Mouse (Mus musculus): ENCODE data around the gene Stub1. TPM values are rescaled to one million over a fixed set of nuclear protein-coding genes. Genes with fewer than 3 reads are reported as not detected.

Gene Stub1
- polyA plus RNA-seq, 1 experiment from 2014 or later = 322 TPM

DNA sequence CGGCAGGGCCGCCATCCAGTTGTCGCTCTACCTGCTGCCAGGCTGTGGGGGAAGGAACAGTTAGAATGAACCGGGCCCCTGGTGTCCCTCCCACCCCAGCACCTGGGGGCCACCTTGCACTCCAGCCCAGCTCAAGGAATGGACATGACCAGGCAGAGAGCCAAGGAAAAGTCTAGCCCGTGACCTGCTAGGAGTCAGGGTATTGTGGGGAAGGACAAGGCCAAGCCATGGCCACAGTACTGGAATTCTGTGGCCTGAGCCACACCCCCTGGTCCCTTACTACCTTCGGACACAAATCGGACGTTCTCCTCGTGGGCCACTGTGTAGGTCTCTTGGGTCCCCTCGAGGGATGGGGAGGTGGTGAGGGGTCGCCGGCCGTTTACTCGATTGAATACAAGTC is 31.1 kb upstream of the Stub1 start:
- WGBS = 91% methylated on average over 14 of the region's 14 CpGs
- Histone ChIP-seq H3K27ac (ENCODE audit: low read depth, low read length) (no peak overlapping the region), H3K4me3 (ENCODE audit: low read depth, low read length) (no peak overlapping the region), H3K9ac (ENCODE audit: low read length) (no peak overlapping the region), H3K4me1 (replicated peaks; ENCODE audit: control insufficient read depth, insufficient read depth, low read length) (peaks cover 25% of the 10 kb centered on the region), H3K4me2 (ENCODE audit: low read depth, low read length, severe bottlenecking) (no peak overlapping the region), H3K36me3 (ENCODE audit: control insufficient read depth, insufficient read depth, low read length) (no peaks in the 10 kb centered on the region), H3K9me3 (ENCODE audit: control insufficient read depth, low read length) (no peaks in the 10 kb centered on the region), H3K27me3 (ENCODE audit: control insufficient read depth, insufficient read depth, low read length) (no peaks in the 10 kb centered on the region)
- ATAC-seq (replicated peaks; ENCODE audit: low FRiP score) (no peak), DNase-seq (ENCODE audit: low spot score) (no peak)

- no peaks in the 10 kb centered on the region for H3K9me3 ChIP-seq (ENCODE audit: control insufficient read depth, low read length)
- no peaks in the 10 kb centered on the region for H3K27me3 ChIP-seq (ENCODE audit: control insufficient read depth, insufficient read depth, low read length)
- H3K4me3 ChIP-seq (ENCODE audit: low read depth, low read length) = no peak overlapping the region
- no peak overlapping the region for H3K9ac ChIP-seq (ENCODE audit: low read length)
- H3K36me3 ChIP-seq (ENCODE audit: control insufficient read depth, insufficient read depth, low read length) = no peaks in the 10 kb centered on the region
- H3K4me1 ChIP-seq (replicated peaks; ENCODE audit: control insufficient read depth, insufficient read depth, low read length) = peaks cover 23% of the 10 kb centered on the region
- ATAC-seq (replicated peaks; ENCODE audit: low FRiP score) (no peak), DNase-seq (ENCODE audit: low spot score) (no peak)
- H3K4me2 ChIP-seq (ENCODE audit: low read depth, low read length, severe bottlenecking) = no peak overlapping the region
- H3K27ac ChIP-seq (ENCODE audit: low read depth, low read length) = no peak overlapping the region
- WGBS = 96% methylated on average over 6 of the region's 6 CpGs
Observed at GRCm38 (mm10) chr17:25863681-25864080, 30.5 kb upstream of the Stub1 start.

- peak overlapping the region; percentile 76; the same call in 1 of the 2 replicates for H3K27ac ChIP-seq (ENCODE audit: low read depth, low read length)
- H3K4me2 ChIP-seq (ENCODE audit: low read depth, low read length, severe bottlenecking) = peak overlapping the region; percentile 92
- H3K9ac ChIP-seq (ENCODE audit: low read length) = peak overlapping the region; percentile 84
- no peaks in the 10 kb centered on the region for H3K9me3 ChIP-seq (ENCODE audit: control insufficient read depth, low read length)
- 10% methylated on average over 6 of the region's 6 CpGs for WGBS
- H3K27me3 ChIP-seq (ENCODE audit: control insufficient read depth, insufficient read depth, low read length) = no peaks in the 10 kb centered on the region
- peak overlapping the region; percentile 64 for H3K4me3 ChIP-seq (ENCODE audit: low read depth, low read length)
- no peaks in the 10 kb centered on the region for H3K36me3 ChIP-seq (ENCODE audit: control insufficient read depth, insufficient read depth, low read length)
- H3K4me1 ChIP-seq (replicated peaks; ENCODE audit: control insufficient read depth, insufficient read depth, low read length) = peaks cover 14% of the 10 kb centered on the region
- ATAC-seq (replicated peaks; ENCODE audit: low FRiP score) (peak; percentile 49; the same call in 1 of the 2 replicates), DNase-seq (ENCODE audit: low spot score) (no peak)
Observed at GRCm38 (mm10) chr17:25861704-25862612, 28.8 kb upstream of the Stub1 start.

GRCm38 (mm10) chr17:25860832-25861703 is 27.9 kb upstream of the Stub1 start, which contains the start of gene Wdr90:
Gene Wdr90, minus strand, starts transcription at chr17:25861501.
- Histone ChIP-seq H3K27me3 (ENCODE audit: control insufficient read depth, insufficient read depth, low read length) (no peaks in the 10 kb centered on the region), H3K4me3 (ENCODE audit: low read depth, low read length) (peak within 1 kb of the TSS; percentile 64), H3K9me3 (ENCODE audit: control insufficient read depth, low read length) (no peaks in the 10 kb centered on the region), H3K27ac (ENCODE audit: low read depth, low read length) (peak within 1 kb of the TSS; percentile 76), H3K4me2 (ENCODE audit: low read depth, low read length, severe bottlenecking) (peak within 1 kb of the TSS; percentile 92), H3K4me1 (replicated peaks; ENCODE audit: control insufficient read depth, insufficient read depth, low read length) (peaks cover 14% of the 10 kb centered on the region), H3K9ac (ENCODE audit: low read length) (peak within 1 kb of the TSS; percentile 84), H3K36me3 (ENCODE audit: control insufficient read depth, insufficient read depth, low read length) (no peaks in the 10 kb centered on the region)
- peak; percentile 93 for DNase-seq (ENCODE audit: low spot score)
- WGBS = 4% methylated on average over 65 of the region's 65 CpGs
- ATAC-seq (replicated peaks; ENCODE audit: low FRiP score) = peak; percentile 96

- DNase-seq (ENCODE audit: low spot score) (no peak), ATAC-seq (replicated peaks; ENCODE audit: low FRiP score) (no peak)
- Histone ChIP-seq H3K27me3 (ENCODE audit: control insufficient read depth, insufficient read depth, low read length) (no peaks in the 10 kb centered on the region), H3K4me2 (ENCODE audit: low read depth, low read length, severe bottlenecking) (peak overlapping the region; percentile 92), H3K9ac (ENCODE audit: low read length) (peak overlapping the region; percentile 84), H3K36me3 (ENCODE audit: control insufficient read depth, insufficient read depth, low read length) (no peaks in the 10 kb centered on the region), H3K27ac (ENCODE audit: low read depth, low read length) (no peak overlapping the region), H3K4me3 (ENCODE audit: low read depth, low read length) (peak overlapping the region; percentile 64), H3K9me3 (ENCODE audit: control insufficient read depth, low read length) (no peaks in the 10 kb centered on the region), H3K4me1 (replicated peaks; ENCODE audit: control insufficient read depth, insufficient read depth, low read length) (peaks cover 14% of the 10 kb centered on the region)
- 94% methylated on average over 6 of the region's 6 CpGs for WGBS
Observed at GRCm38 (mm10) chr17:25860229-25860628, 27.0 kb upstream of the Stub1 start.

- Histone ChIP-seq H3K4me3 (ENCODE audit: low read depth, low read length) (peak within 1 kb of the TSS; percentile 83), H3K4me1 (replicated peaks; ENCODE audit: control insufficient read depth, insufficient read depth, low read length) (peaks cover 6% of the 10 kb centered on the region), H3K36me3 (ENCODE audit: control insufficient read depth, insufficient read depth, low read length) (peaks cover 22% of the 10 kb centered on the region), H3K9ac (ENCODE audit: low read length) (peak within 1 kb of the TSS; percentile 84), H3K27ac (ENCODE audit: low read depth, low read length) (peak within 1 kb of the TSS; percentile 25; the same call in 1 of the 2 replicates), H3K27me3 (ENCODE audit: control insufficient read depth, insufficient read depth, low read length) (no peaks in the 10 kb centered on the region), H3K4me2 (ENCODE audit: low read depth, low read length, severe bottlenecking) (peak within 1 kb of the TSS; percentile 97), H3K9me3 (ENCODE audit: control insufficient read depth, low read length) (no peaks in the 10 kb centered on the region)
- 3% methylated on average over 21 of the region's 21 CpGs for WGBS
- DNase-seq (ENCODE audit: low spot score) = peak; percentile 96
- peak; percentile 96 for ATAC-seq (replicated peaks; ENCODE audit: low FRiP score)
Observed at GRCm38 (mm10) chr17:25844396-25844901, 11.2 kb upstream of the Stub1 start, which contains the start of gene Rhot2. Gene Rhot2, minus strand, starts transcription at chr17:25844851.

- peaks cover 22% of the 10 kb centered on the region for H3K36me3 ChIP-seq (ENCODE audit: control insufficient read depth, insufficient read depth, low read length)
- H3K27me3 ChIP-seq (ENCODE audit: control insufficient read depth, insufficient read depth, low read length) = no peaks in the 10 kb centered on the region
- peak overlapping the region; percentile 83 for H3K4me3 ChIP-seq (ENCODE audit: low read depth, low read length)
- H3K4me1 ChIP-seq (replicated peaks; ENCODE audit: control insufficient read depth, insufficient read depth, low read length) = peaks cover 6% of the 10 kb centered on the region
- H3K9me3 ChIP-seq (ENCODE audit: control insufficient read depth, low read length) = no peaks in the 10 kb centered on the region
- H3K9ac ChIP-seq (ENCODE audit: low read length) = peak overlapping the region; percentile 84
- ATAC-seq (replicated peaks; ENCODE audit: low FRiP score) (0 out of 2 replicates have a peak, but pooled peaks have one; percentile 4), DNase-seq (ENCODE audit: low spot score) (no peak)
- H3K27ac ChIP-seq (ENCODE audit: low read depth, low read length) = peak overlapping the region; percentile 25; the same call in 1 of the 2 replicates
- 3% methylated on average over 38 of the region's 38 CpGs for WGBS
- peak overlapping the region; percentile 97 for H3K4me2 ChIP-seq (ENCODE audit: low read depth, low read length, severe bottlenecking)
Observed at GRCm38 (mm10) chr17:25843636-25844395, 10.6 kb upstream of the Stub1 start.
